Mouse (Mus musculus) thymus, postnatal 25 days (tissue): Measurements from ENCODE around the gene Cacna1d.

Source experiments
- DNase-seq: peaks from one replicate; pipeline ENCODE4 v3.0.0; 2022

The Cacna1d gene

GRCm38 (mm10) chr14:30064864-30065263, 426.4 kb downstream of the Cacna1d start:
- no peak for DNase-seq

- no peak for DNase-seq
Observed at GRCm38 (mm10) chr14:30056031-30056766, 435.1 kb downstream of the Cacna1d start.

- no peak for DNase-seq
Observed at GRCm38 (mm10) chr14:30054922-30055321, 436.3 kb downstream of the Cacna1d start.

GRCm38 (mm10) chr14:30050280-30050679, 441.0 kb downstream of the Cacna1d start:
- DNase-seq, result no peak

- DNase-seq, result peak; percentile 45
Observed at GRCm38 (mm10) chr14:30048049-30048448, 443.2 kb downstream of the Cacna1d start.

- no peak for DNase-seq
Observed at GRCm38 (mm10) chr14:30046976-30047375, 444.3 kb downstream of the Cacna1d start.

GRCm38 (mm10) chr14:30045704-30046220, 445.5 kb downstream of the Cacna1d start:
- DNase-seq, result no peak

- DNase-seq, result no peak
Observed at GRCm38 (mm10) chr14:30045239-30045638, 446.0 kb downstream of the Cacna1d start.

GRCm38 (mm10) chr14:30043356-30043940, 447.8 kb downstream of the Cacna1d start:
- DNase-seq, result no peak

GRCm38 (mm10) chr14:30041836-30042235, 449.4 kb downstream of the Cacna1d start:
- no peak for DNase-seq

- no peak for DNase-seq
Observed at GRCm38 (mm10) chr14:30039413-30039812, 451.8 kb downstream of the Cacna1d start.

GRCm38 (mm10) chr14:30038431-30038830, 452.8 kb downstream of the Cacna1d start:
- DNase-seq, result no peak

GRCm38 (mm10) chr14:30033405-30033804, 457.9 kb downstream of the Cacna1d start:
- DNase-seq, result no peak

GRCm38 (mm10) chr14:30027378-30027777, 463.9 kb downstream of the Cacna1d start:
- DNase-seq, result peak; percentile 78

GRCm38 (mm10) chr14:30024387-30024786, 466.9 kb downstream of the Cacna1d start:
- no peak for DNase-seq

- peak; percentile 55 for DNase-seq
Observed at GRCm38 (mm10) chr14:30022471-30022870, 468.8 kb downstream of the Cacna1d start.

- DNase-seq, result no peak
Observed at GRCm38 (mm10) chr14:30019792-30020575, 471.3 kb downstream of the Cacna1d start.

- DNase-seq, result no peak
Observed at GRCm38 (mm10) chr14:30019375-30019774, 471.9 kb downstream of the Cacna1d start.

- DNase-seq, result no peak
Observed at GRCm38 (mm10) chr14:30018846-30019245, 472.4 kb downstream of the Cacna1d start.

GRCm38 (mm10) chr14:30018463-30018801, 472.8 kb downstream of the Cacna1d start:
- DNase-seq, result no peak

- DNase-seq, result no peak
Observed at GRCm38 (mm10) chr14:30017794-30018462, 473.3 kb downstream of the Cacna1d start.

GRCm38 (mm10) chr14:30016666-30017065, 474.6 kb downstream of the Cacna1d start:
- DNase-seq, result no peak

GRCm38 (mm10) chr14:30015008-30015407, 476.2 kb downstream of the Cacna1d start:
- DNase-seq, result no peak
